Mouse (Mus musculus): Measurements from ENCODE around the gene Gbp2.

GRCm38 (mm10) chr3:142620111-142620955, at the start of gene Gbp2:
- TF ChIP-seq POLR2A (IDR thresholded peaks at IDR 0.05; ENCODE audit: low read depth, low read length): no peak
- no peak for TF ChIP-seq CTCF (conservative IDR thresholded peaks at IDR 0.05; ENCODE audit: insufficient read depth, insufficient read length, low read depth, low read length)
